Mouse (Mus musculus) testis, adult 10 weeks (tissue): ENCODE results near the gene Olfr1417. TPM values are rescaled to one million over a fixed set of nuclear protein-coding genes. Genes with fewer than 3 reads are reported as not detected.

Source experiments
- polyA plus RNA-seq: library from polyadenylated mRNA; stranded (reverse); fragments of 350-450 nt; fragmentation: Illumina TruSeq; extraction: RNeasy Lipid Tissue Mini Kit (QIAGEN cat#74804); gene quantifications from one replicate; pipeline ENCODE4 v1.2.3, GENCODE M21; 2014; ENCODE audit warnings: low read depth, low replicate concordance

The Olfr1417 gene
- not detected for polyA plus RNA-seq

DNA sequence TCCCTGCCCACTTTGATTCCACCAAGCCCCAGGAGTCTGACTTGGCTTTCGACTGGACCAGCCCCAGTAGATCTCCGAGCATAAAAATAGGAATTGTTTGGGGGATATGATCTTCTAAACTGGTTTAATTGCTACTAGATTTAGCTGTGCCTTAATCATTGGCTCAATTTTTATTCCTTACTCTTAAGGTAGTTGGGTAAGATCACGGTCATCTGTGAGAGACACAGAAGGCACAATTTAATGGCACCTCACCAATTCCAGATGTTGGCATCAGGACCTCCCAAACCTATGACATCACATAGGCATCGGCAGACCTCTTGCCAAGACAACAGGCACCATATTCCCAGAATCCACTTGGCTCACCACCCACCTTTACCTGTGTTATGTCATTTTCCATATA is at the start of gene Olfr1417:
TSS of gene Olfr1417 (minus strand) at position 101 of the 400 bp plus-strand sequence.

DNA sequence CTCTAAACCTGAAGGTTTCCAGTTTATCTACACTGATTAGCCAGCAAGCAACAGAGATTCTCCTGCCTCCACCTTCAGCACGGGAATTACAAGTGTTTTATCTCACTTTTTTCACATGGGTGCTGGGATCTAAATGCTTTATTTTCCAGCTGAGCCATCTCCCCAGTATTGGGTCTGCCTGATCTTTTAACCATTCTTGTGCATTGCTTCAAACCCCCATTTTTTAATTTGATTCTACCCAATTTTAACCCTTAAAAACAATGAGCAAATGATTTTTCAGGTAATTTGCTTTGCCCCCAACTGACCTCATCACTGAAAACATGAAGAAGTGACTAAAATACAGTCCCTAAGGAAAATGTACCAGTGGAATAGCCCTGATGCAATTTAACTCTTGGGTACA is 47.2 kb upstream of the Olfr1417 start, which contains the start of gene Olfr1420:
TSS of gene Olfr1420 (plus strand) at position 301 of the 400 bp plus-strand sequence.

DNA sequence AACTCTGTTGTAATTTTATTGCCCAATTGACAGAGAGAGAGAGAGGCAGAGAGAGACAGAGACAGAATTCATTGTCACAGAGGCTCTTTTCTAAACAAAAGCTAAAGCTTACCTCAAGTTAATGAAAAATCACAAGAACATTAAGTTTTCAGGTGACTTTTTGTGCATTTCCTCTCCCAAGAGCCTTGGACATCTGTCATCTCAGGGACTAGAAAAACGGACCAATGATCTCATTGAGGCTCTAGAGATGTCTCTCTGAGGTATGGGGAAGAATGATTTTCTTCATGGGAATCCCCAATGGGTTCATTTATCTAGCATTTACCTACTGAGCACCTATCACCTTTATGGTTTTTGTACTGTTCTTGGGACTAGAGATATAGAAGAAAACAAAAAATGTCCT is 36.0 kb upstream of the Olfr1417 start, which contains the start of gene Olfr1419:
TSS of gene Olfr1419 (minus strand) at position 101 of the 400 bp plus-strand sequence.

DNA sequence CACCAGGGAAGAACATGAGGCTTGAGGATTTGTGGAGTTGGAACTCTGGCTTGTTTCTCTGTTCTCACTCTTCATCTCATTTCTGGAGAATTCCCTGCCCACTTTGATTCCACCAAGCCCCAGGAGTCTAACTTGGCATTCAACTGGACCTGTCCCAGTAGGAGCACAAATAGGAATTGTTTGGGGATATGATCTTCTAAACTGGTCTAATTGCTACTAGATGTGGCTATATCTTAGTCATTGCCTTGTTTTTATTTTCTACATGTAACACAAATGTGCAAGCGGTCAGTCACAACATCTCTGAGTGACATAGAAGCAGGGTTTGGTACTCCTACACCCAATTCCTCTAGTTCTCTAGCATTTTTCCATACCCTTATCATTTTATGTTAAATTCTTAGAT is 21.9 kb upstream of the Olfr1417 start, which contains the start of gene Olfr1418:
TSS of gene Olfr1418 (minus strand) at position 101 of the 400 bp plus-strand sequence.

DNA sequence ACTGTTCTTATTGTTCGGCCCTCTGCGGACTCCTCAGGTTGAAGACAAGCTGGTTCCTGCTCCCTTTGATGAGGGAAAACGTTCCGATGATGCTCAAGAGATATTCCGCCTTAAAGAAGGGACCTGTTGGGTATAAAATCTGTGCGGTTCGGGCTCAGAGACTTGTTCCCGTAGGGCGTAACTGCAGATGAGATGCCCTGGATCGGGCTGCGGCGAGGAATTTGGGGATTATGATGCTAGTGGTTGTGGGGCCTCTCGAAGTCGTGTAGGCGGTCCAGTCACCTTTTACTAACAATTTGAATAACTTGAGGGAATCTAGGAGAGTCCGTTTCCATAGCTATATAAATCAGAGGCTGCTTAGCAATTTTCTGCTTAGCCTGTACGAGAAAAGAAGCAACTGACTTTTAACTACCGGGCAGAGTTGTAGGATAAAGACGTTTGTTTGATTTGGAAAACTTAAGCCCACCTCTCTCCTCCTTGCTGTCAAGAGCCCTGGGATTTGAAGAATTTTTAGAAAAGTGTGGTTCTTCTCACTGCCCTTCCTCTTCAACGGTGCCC is 19.8 kb downstream of the Olfr1417 start, which contains the start of gene Stx3:
TSS of gene Stx3 (minus strand) at position 261 of the 558 bp plus-strand sequence.

Other genes starting within 250 kb of the Olfr1417 start
- gene Ms4a6d, start 234.4 kb downstream of the Olfr1417 start, polyA plus RNA-seq = 1.1 TPM
- not detected for gene Ms4a2, start 215.5 kb downstream of the Olfr1417 start, polyA plus RNA-seq
- not detected for gene Ms4a3, start 198.4 kb downstream of the Olfr1417 start, polyA plus RNA-seq
- not detected for gene Oosp2, start 178.7 kb downstream of the Olfr1417 start, polyA plus RNA-seq
- gene Oosp1, start 148.1 kb downstream of the Olfr1417 start, polyA plus RNA-seq = not detected
- not detected for gene Oosp3, start 142.2 kb downstream of the Olfr1417 start, polyA plus RNA-seq
- 0.62 TPM for gene Gif, start 91.7 kb downstream of the Olfr1417 start, polyA plus RNA-seq
- gene Mrpl16, start 68.8 kb downstream of the Olfr1417 start, polyA plus RNA-seq = 31.1 TPM
- gene Stx3, start 19.8 kb downstream of the Olfr1417 start, polyA plus RNA-seq = 1.3 TPM
- not detected for gene Olfr1418, start 21.8 kb upstream of the Olfr1417 start, polyA plus RNA-seq
- not detected for gene Olfr1419, start 35.9 kb upstream of the Olfr1417 start, polyA plus RNA-seq
- gene Olfr1420, start 47.3 kb upstream of the Olfr1417 start, polyA plus RNA-seq = not detected
- gene Patl1, start 73.2 kb upstream of the Olfr1417 start, polyA plus RNA-seq = 13.0 TPM
- gene Osbp, start 126.7 kb upstream of the Olfr1417 start, polyA plus RNA-seq = 30.9 TPM
- not detected for gene Olfr1423, start 202.1 kb upstream of the Olfr1417 start, polyA plus RNA-seq
- gene Olfr1424, start 223.5 kb upstream of the Olfr1417 start, polyA plus RNA-seq = 0.11 TPM
- not detected for gene Olfr1425, start 238.5 kb upstream of the Olfr1417 start, polyA plus RNA-seq